Mouse (Mus musculus): ENCODE measurements around the gene Gm3854. TPM values are rescaled to one million over a fixed set of nuclear protein-coding genes. Genes with fewer than 3 reads are reported as not detected.
A peak's percentile ranks its signal among the peaks of the same experiment; 100 is the strongest.

The Gm3854 gene
- polyA plus RNA-seq, 1 experiment from 2014 or later: 4.1 TPM

- ATAC-seq (ENCODE audit: insufficient number of reproducible peaks, insufficient read depth, low FRiP score, low TSS enrichment, low read depth): no peak
- Histone ChIP-seq H3K9ac (replicated peaks) (no peak overlapping the region), H3K27me3 (no peaks in the 10 kb centered on the region), H3K36me3 (peaks cover 37% of the 10 kb centered on the region), H3K9me3 (no peaks in the 10 kb centered on the region), H3K4me3 (replicated peaks) (no peak overlapping the region), H3K4me1 (replicated peaks) (peaks cover 7% of the 10 kb centered on the region), H3K27ac (no peak overlapping the region), H3K4me2 (no peak overlapping the region)
- 90% methylated on average over 8 of the region's 8 CpGs for WGBS
Measured at GRCm38 (mm10) chr7:6386995-6387394, 43.4 kb downstream of the Gm3854 start.

GRCm38 (mm10) chr7:6388971-6389370, 45.4 kb downstream of the Gm3854 start:
- WGBS: 85% methylated on average over 5 of the region's 5 CpGs
- ATAC-seq (ENCODE audit: insufficient number of reproducible peaks, insufficient read depth, low FRiP score, low TSS enrichment, low read depth): no peak

GRCm38 (mm10) chr7:6389449-6389848, 45.9 kb downstream of the Gm3854 start:
- H3K4me1 ChIP-seq (replicated peaks): no peaks in the 10 kb centered on the region
- H3K9ac ChIP-seq (replicated peaks): no peak overlapping the region
- no peak for ATAC-seq (ENCODE audit: insufficient number of reproducible peaks, insufficient read depth, low FRiP score, low TSS enrichment, low read depth)
- H3K4me2 ChIP-seq: no peak overlapping the region
- no peak overlapping the region for H3K4me3 ChIP-seq (replicated peaks)
- peaks cover 61% of the 10 kb centered on the region for H3K36me3 ChIP-seq
- H3K27me3 ChIP-seq: no peaks in the 10 kb centered on the region
- no peak overlapping the region for H3K27ac ChIP-seq
- H3K9me3 ChIP-seq: no peaks in the 10 kb centered on the region
- 69% methylated on average over 5 of the region's 5 CpGs for WGBS

More at GRCm38 (mm10) chr7:6388971-6389370, 45.4 kb downstream of the Gm3854 start:
- no peak overlapping the region for H3K27ac ChIP-seq
- H3K27me3 ChIP-seq: no peaks in the 10 kb centered on the region
- no peak overlapping the region for H3K4me2 ChIP-seq
- peaks cover 2% of the 10 kb centered on the region; the same call in 1 of the 2 replicates for H3K4me1 ChIP-seq (replicated peaks)
- H3K9ac ChIP-seq (replicated peaks): no peak overlapping the region
- H3K36me3 ChIP-seq: peaks cover 57% of the 10 kb centered on the region
- H3K4me3 ChIP-seq (replicated peaks): no peak overlapping the region
- H3K9me3 ChIP-seq: no peaks in the 10 kb centered on the region

GRCm38 (mm10) chr7:6397996-6398975, 54.7 kb downstream of the Gm3854 start, which contains the start of gene Smim17:
Smim17 (plus strand) TSS chr7:6398715.
- Histone ChIP-seq H3K27me3 (no peaks in the 10 kb centered on the region), H3K4me2 (peak within 1 kb of the TSS; percentile 72), H3K9ac (replicated peaks) (peak within 1 kb of the TSS; percentile 55; the same call in 1 of the 2 replicates), H3K4me3 (replicated peaks) (peak within 1 kb of the TSS; percentile 50), H3K36me3 (peaks cover 27% of the 10 kb centered on the region), H3K4me1 (replicated peaks) (peaks cover 6% of the 10 kb centered on the region), H3K9me3 (no peaks in the 10 kb centered on the region), H3K27ac (no peak within 1 kb of the TSS)
- WGBS: 27% methylated on average over 25 of the region's 25 CpGs
- peak; percentile 59 for ATAC-seq (ENCODE audit: insufficient number of reproducible peaks, insufficient read depth, low FRiP score, low TSS enrichment, low read depth)

Other genes starting within 250 kb of the Gm3854 start
- gene Zfp787, start 187.8 kb upstream of the Gm3854 start, polyA plus RNA-seq (2016; fragmentation: Nextera tagmentation; extraction: Ambion mirVana): 35.2 and 36.1 TPM in 2 replicates
- gene Zfp444, start 171.5 kb upstream of the Gm3854 start, polyA plus RNA-seq (2016; fragmentation: Nextera tagmentation; extraction: Ambion mirVana): 73.5 and 81.0 TPM in 2 replicates
- not detected in 2 replicates for gene Galp, start 146.7 kb upstream of the Gm3854 start, polyA plus RNA-seq (2016; fragmentation: Nextera tagmentation; extraction: Ambion mirVana)
- not detected in 2 replicates for gene Zscan5b, start 121.5 kb upstream of the Gm3854 start, polyA plus RNA-seq (2016; fragmentation: Nextera tagmentation; extraction: Ambion mirVana)
- not detected in 2 replicates for gene Epp13, start 91.0 kb upstream of the Gm3854 start, polyA plus RNA-seq (2016; fragmentation: Nextera tagmentation; extraction: Ambion mirVana)
- 8.3 and 8.8 TPM in 2 replicates for gene Zfp667, start 57.2 kb upstream of the Gm3854 start, polyA plus RNA-seq (2016; fragmentation: Nextera tagmentation; extraction: Ambion mirVana)
- gene Zfp583, start 12.5 kb upstream of the Gm3854 start, polyA plus RNA-seq (2016; fragmentation: Nextera tagmentation; extraction: Ambion mirVana): 8.2 and 8.8 TPM in 2 replicates
- 1.8 and 2.1 TPM in 2 replicates for gene Zfp78, start 19.5 kb downstream of the Gm3854 start, polyA plus RNA-seq (2016; fragmentation: Nextera tagmentation; extraction: Ambion mirVana)
- 11.1 and 12.3 TPM in 2 replicates for gene Zfp28, start 39.5 kb downstream of the Gm3854 start, polyA plus RNA-seq (2016; fragmentation: Nextera tagmentation; extraction: Ambion mirVana)
- gene Smim17, start 55.0 kb downstream of the Gm3854 start, polyA plus RNA-seq (2016; fragmentation: Nextera tagmentation; extraction: Ambion mirVana): 0.26 and 0.35 TPM in 2 replicates
- not detected in 2 replicates for gene Gm20715, start 66.5 kb downstream of the Gm3854 start, polyA plus RNA-seq (2016; fragmentation: Nextera tagmentation; extraction: Ambion mirVana)
- not detected in 2 replicates for gene Olfr1344, start 94.9 kb downstream of the Gm3854 start, polyA plus RNA-seq (2016; fragmentation: Nextera tagmentation; extraction: Ambion mirVana)
- gene Olfr1336, start 112.4 kb downstream of the Gm3854 start, polyA plus RNA-seq (2016; fragmentation: Nextera tagmentation; extraction: Ambion mirVana): not detected in 2 replicates
- not detected in 2 replicates for gene Olfr1346, start 123.3 kb downstream of the Gm3854 start, polyA plus RNA-seq (2016; fragmentation: Nextera tagmentation; extraction: Ambion mirVana)
- gene Olfr5, start 143.2 kb downstream of the Gm3854 start, polyA plus RNA-seq (2016; fragmentation: Nextera tagmentation; extraction: Ambion mirVana): not detected in 2 replicates
- not detected in 2 replicates for gene Olfr1347, start 156.0 kb downstream of the Gm3854 start, polyA plus RNA-seq (2016; fragmentation: Nextera tagmentation; extraction: Ambion mirVana)
- gene Olfr1348, start 165.0 kb downstream of the Gm3854 start, polyA plus RNA-seq (2016; fragmentation: Nextera tagmentation; extraction: Ambion mirVana): not detected in 2 replicates
- not detected in 2 replicates for gene Olfr1349, start 179.2 kb downstream of the Gm3854 start, polyA plus RNA-seq (2016; fragmentation: Nextera tagmentation; extraction: Ambion mirVana)
- not detected in 2 replicates for gene Olfr1350, start 221.1 kb downstream of the Gm3854 start, polyA plus RNA-seq (2016; fragmentation: Nextera tagmentation; extraction: Ambion mirVana)

Data from limb, embryonic 12.5 days (tissue).